Mouse (Mus musculus): Measurements from ENCODE around the gene Gnat1.

Gnat1 gene

DNA sequence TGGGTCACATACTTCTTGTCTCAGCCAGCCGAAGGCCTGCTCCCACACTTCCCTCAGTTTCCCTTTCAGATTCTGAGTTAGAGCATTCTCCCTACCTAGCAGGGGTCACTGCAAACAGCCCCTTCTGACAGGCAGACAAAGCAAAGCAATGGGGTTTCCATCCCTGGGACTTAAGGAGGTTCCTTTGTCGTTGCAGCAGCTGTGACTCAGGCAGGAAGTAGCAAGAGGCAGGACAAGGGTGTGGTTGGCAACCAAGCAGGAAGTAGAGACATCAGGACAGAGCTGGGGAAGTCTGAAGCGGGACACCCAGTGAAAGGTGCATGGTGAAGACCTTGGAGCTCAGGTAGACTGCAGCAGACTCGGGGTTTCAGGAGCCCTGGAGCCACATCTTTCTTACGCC, 55.0 kb downstream of the Gnat1 start:
- POLR2A ChIA-PET = interaction anchor here in 3 of 4 experiments (0.7 to 5.0 kb wide), 23 partner anchors 8 to 377 kb away, joined by 3 to 93 read pairs (median 5); partner anchors contain the start of genes Gnai2 (in 2 of the 3), Hyal1 (in 2 of the 3), Hyal3 (in 1 of the 3) and Naa80 (in 1 of the 3)
- CTCF ChIA-PET = interaction anchor here (0.6 to 7.9 kb wide), 22 partner anchors 10 to 83 kb away, joined by 3 to 161 read pairs (median 6); partner anchors contain the start of genes Gnai2 (in 3 of the 4), Ifrd2 (in 1 of the 4) and Sema3b (in 1 of the 4)

Measured in embryonic stem cell, embryonic (primary cell).